Mouse (Mus musculus) adrenal gland, adult 18-20 months (tissue): Measurements from ENCODE around the gene Htr2c. TPM values are rescaled to one million over a fixed set of nuclear protein-coding genes. Genes with fewer than 3 reads are reported as not detected.

Source experiments
- DNase-seq, 2 experiments: peaks; one replicate each; pipeline ENCODE4 v3.0.0; 2021 to 2022; ENCODE audit warnings: low spot score in 2 of 2
- long read RNA-seq, 2 experiments: library from polyadenylated mRNA; stranded (forward); transcript quantifications; one replicate each; pipeline ENCODE4 v2.0.0; 2021
- microRNA-seq, 2 experiments: library from miRNA; unstranded; fragments of <30 nt; microRNA quantifications; one replicate each; pipeline ENCODE4 v1.2.0; 2021; ENCODE audit warnings: borderline number of aligned reads in 2 of 2
- total RNA-seq, 2 experiments: library from RNA; stranded (reverse); gene quantifications; 1 replicate in 1 of 2; 2 replicates in 1 of 2; pipeline ENCODE4 v1.2.3; 2021

Htr2c gene
- total RNA-seq, result not detected
- long read RNA-seq, experiment 1, result 0 reads
- long read RNA-seq, experiment 2, result 0 reads

GRCm38 (mm10) chrX:146962258-146962913 is at the start of gene Htr2c:
Gene Htr2c (plus strand): TSS chrX:146962513.
- DNase-seq, result no peak

GRCm38 (mm10) chrX:146928251-146928650 is 34.1 kb upstream of the Htr2c start:
- no peak for DNase-seq

- DNase-seq, result no peak
Measured at GRCm38 (mm10) chrX:146936332-146936731, 26.0 kb upstream of the Htr2c start.

- DNase-seq, result no peak
Measured at GRCm38 (mm10) chrX:146946216-146946886, 16.0 kb upstream of the Htr2c start.

- no peak for DNase-seq
Measured at GRCm38 (mm10) chrX:146946996-146947395, 15.3 kb upstream of the Htr2c start.

GRCm38 (mm10) chrX:146958608-146959007 is 3.7 kb upstream of the Htr2c start:
- no peak for DNase-seq

GRCm38 (mm10) chrX:146959960-146960359 is 2.4 kb upstream of the Htr2c start:
- no peak for DNase-seq

GRCm38 (mm10) chrX:146962914-146963547 is 718 bp downstream of the Htr2c start:
- DNase-seq, result no peak

GRCm38 (mm10) chrX:146979931-146980330 is 17.6 kb downstream of the Htr2c start:
- DNase-seq, result no peak

- no peak for DNase-seq
Measured at GRCm38 (mm10) chrX:147055730-147056129, 93.4 kb downstream of the Htr2c start.

- DNase-seq, result no peak
Measured at GRCm38 (mm10) chrX:147071622-147072021, 109.3 kb downstream of the Htr2c start.

- DNase-seq, result no peak
Measured at GRCm38 (mm10) chrX:147119155-147119554, 156.8 kb downstream of the Htr2c start.

- no peak for DNase-seq
Measured at GRCm38 (mm10) chrX:147215251-147215650, 252.9 kb downstream of the Htr2c start.

- DNase-seq, result no peak
Measured at GRCm38 (mm10) chrX:147217382-147218013, 255.2 kb downstream of the Htr2c start.

GRCm38 (mm10) chrX:147238806-147239542 is 276.7 kb downstream of the Htr2c start:
- no peak for DNase-seq

Small RNA genes lying within 50 kb of the gene (microRNA-seq; reads per million reads assigned to microRNA genes)
- gene Gm22650 (0 reads per million in 2 experiments), gene Gm24627 (0 reads per million in 2 experiments), gene Mir1264 (0 reads per million in 2 experiments), gene Mir1298 (0.47 to 3.7 reads per million in 2 experiments), gene Mir1912 (0 reads per million in 2 experiments), gene Mir448 (0.47 to 1.2 reads per million in 2 experiments), gene Mir764 (0 reads per million in 2 experiments)
